Mouse (Mus musculus) embryonic facial prominence, embryonic 10.5 days (tissue): ENCODE data around the gene Zfp366. TPM values are rescaled to one million over a fixed set of nuclear protein-coding genes. Genes with fewer than 3 reads are reported as not detected.

Source experiments
- DNase-seq: peaks from one replicate; pipeline ENCODE4 v3.0.0-alpha.2; 2017; ENCODE audit warnings: low spot score
- H3K27ac ChIP-seq: fragments of 300-500 bp; sonication (generic); replicated peaks from 2 replicates; pipeline ENCODE4 v1.5.1; 2016; ENCODE audit warnings: mild to moderate bottlenecking
- H3K27me3 ChIP-seq: fragments of 300-500 bp; sonication (generic); replicated peaks from 2 replicates; pipeline ENCODE4 v1.6.1; 2016; ENCODE audit warnings: low read depth, mild to moderate bottlenecking; ENCODE audit not compliant: poor library complexity, severe bottlenecking
- H3K36me3 ChIP-seq: fragments of 300-500 bp; sonication (generic); replicated peaks from 2 replicates; pipeline ENCODE4 v1.6.1; 2016; ENCODE audit warnings: mild to moderate bottlenecking, moderate library complexity
- H3K4me1 ChIP-seq: fragments of 300-500 bp; sonication (generic); 2 replicates; pipeline ENCODE4 v1.6.1; 2016
- H3K4me3 ChIP-seq: fragments of 300-500 bp; sonication (generic); 2 replicates; pipeline ENCODE4 v1.5.1; 2016; ENCODE audit warnings: mild to moderate bottlenecking, moderate library complexity
- H3K9me3 ChIP-seq: fragments of 300-500 bp; sonication (generic); 2 replicates; pipeline ENCODE4 v1.6.1; 2016; ENCODE audit warnings: mild to moderate bottlenecking
- WGBS: fragments of 180-500 bp; shearing (Covaris S2); methylation state at CpG from one replicate; pipeline ENCODE4 v1.1.7; 2016; 5-methylcytosine and 5-hydroxymethylcytosine counted together
- polyA plus RNA-seq: library from polyadenylated mRNA; unstranded; fragments of >200 nt; fragmentation: Nextera tagmentation; extraction: Ambion mirVana; gene quantifications from 2 replicates; pipeline ENCODE4 v1.2.1, GENCODE M21; 2016

The Zfp366 gene
- polyA plus RNA-seq, 1 experiment from 2014 or later: 0.56 TPM

GRCm38 (mm10) chr13:99278511-99278910 is 93.9 kb downstream of the Zfp366 start:
- DNase-seq: no peak
- no peaks in the 10 kb centered on the region for H3K36me3 ChIP-seq
- 81% methylated on average over 6 of the region's 6 CpGs for WGBS
- no peak overlapping the region for H3K4me3 ChIP-seq
- H3K27me3 ChIP-seq: no peaks in the 10 kb centered on the region
- no peaks in the 10 kb centered on the region for H3K9me3 ChIP-seq
- 0 out of 2 replicates have a peak, but pooled peaks cover 3% of the 10 kb centered on the region for H3K4me1 ChIP-seq
- no peak overlapping the region for H3K27ac ChIP-seq

GRCm38 (mm10) chr13:99279351-99279750 is 94.7 kb downstream of the Zfp366 start:
- H3K36me3 ChIP-seq: no peaks in the 10 kb centered on the region
- H3K27ac ChIP-seq: no peak overlapping the region
- no peaks in the 10 kb centered on the region for H3K27me3 ChIP-seq
- 0 out of 2 replicates have a peak, but pooled peaks cover 3% of the 10 kb centered on the region for H3K4me1 ChIP-seq
- no peak overlapping the region for H3K4me3 ChIP-seq
- 82% methylated on average over 10 of the region's 10 CpGs for WGBS
- no peak for DNase-seq
- no peaks in the 10 kb centered on the region for H3K9me3 ChIP-seq

DNA sequence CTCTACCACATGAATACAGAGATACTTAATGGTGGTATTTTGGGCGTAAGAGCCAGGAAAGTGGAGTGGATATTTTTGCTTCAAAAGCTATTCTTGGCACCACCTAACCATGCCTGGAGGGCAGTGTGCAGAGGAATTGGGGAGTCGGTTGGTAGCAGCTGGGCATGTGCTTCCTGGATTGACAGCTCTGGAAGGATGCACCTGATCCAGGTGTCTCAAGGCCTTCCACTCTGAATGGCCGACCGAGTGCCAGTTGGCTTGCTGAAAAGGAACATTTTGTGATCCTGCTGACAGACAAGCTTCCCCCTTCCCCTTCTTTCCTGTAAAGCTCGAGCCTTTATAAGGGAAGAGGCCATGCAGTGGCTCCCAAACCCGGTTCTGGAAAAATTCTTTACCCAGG is 98.3 kb downstream of the Zfp366 start:
- no peaks in the 10 kb centered on the region for H3K36me3 ChIP-seq
- 85% methylated on average over 6 of the region's 6 CpGs for WGBS
- H3K27me3 ChIP-seq: no peaks in the 10 kb centered on the region
- H3K9me3 ChIP-seq: no peaks in the 10 kb centered on the region
- H3K27ac ChIP-seq: no peak overlapping the region
- H3K4me3 ChIP-seq: no peak overlapping the region
- no peak for DNase-seq
- peaks cover 10% of the 10 kb centered on the region for H3K4me1 ChIP-seq

DNA sequence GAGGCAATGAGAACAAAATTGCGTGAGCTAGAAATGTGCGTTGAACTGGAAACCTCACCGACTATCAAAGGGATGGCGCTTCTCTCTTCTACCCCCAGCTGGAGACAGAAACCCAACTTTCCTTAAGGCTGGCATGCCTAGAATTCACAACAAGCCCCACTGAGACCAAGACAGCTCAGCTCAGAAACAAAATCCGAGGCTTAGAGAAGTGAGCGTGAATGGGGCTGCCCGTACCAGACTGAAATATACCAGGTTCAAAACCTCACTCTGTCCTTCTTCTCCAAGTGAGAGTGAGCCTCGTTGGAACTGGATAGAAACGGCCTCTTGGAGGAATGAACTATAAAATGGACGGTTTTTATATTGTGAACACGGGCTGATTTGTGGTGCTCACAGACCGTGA is 99.3 kb downstream of the Zfp366 start:
- no peak for DNase-seq
- H3K4me3 ChIP-seq: no peak overlapping the region
- WGBS: 92% methylated on average over 12 of the region's 12 CpGs
- H3K27ac ChIP-seq: no peak overlapping the region
- no peaks in the 10 kb centered on the region for H3K9me3 ChIP-seq
- H3K4me1 ChIP-seq: peaks cover 10% of the 10 kb centered on the region
- no peaks in the 10 kb centered on the region for H3K27me3 ChIP-seq
- no peaks in the 10 kb centered on the region for H3K36me3 ChIP-seq

DNA sequence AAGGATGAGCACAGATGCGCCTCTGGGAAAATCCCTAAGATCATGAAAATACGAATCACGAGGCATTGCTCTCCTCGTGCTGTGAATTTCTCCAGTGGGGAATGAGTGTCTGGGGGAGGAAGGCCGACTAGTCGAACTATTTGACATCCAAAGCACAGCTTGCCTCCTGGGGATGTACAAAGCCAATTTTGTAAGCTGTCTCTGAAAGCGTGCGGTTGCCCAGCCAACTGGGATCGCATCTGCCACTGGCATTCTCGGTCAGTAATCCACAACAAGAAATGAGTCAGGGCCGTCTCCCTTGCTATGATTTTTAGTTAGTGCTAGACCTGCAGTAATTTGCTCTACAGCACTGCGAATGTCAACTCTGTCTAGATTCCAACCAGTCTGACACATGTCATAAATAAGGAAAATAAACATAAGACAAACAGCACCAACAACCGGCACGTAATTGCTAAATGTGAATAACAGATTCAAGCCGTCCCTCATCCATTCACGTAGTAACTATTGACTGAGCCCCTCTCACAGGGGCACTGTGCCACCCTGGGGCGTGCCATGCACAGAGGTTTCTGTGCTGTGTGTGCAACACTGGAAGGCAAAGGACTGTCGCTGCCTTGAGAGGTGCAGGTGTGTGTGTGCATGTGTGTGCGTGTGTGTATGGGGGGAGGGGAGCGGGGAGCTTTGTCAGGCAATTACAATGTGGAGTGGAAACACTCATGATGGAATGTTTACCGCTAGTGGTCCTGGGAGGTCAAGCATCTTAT is 100.0 kb downstream of the Zfp366 start:
- Histone ChIP-seq H3K27ac (no peak overlapping the region), H3K4me1 (peaks cover 7% of the 10 kb centered on the region), H3K4me3 (no peak overlapping the region), H3K9me3 (no peaks in the 10 kb centered on the region), H3K36me3 (no peaks in the 10 kb centered on the region), H3K27me3 (no peaks in the 10 kb centered on the region)
- WGBS: 87% methylated on average over 21 of the region's 21 CpGs
- DNase-seq: no peak

DNA sequence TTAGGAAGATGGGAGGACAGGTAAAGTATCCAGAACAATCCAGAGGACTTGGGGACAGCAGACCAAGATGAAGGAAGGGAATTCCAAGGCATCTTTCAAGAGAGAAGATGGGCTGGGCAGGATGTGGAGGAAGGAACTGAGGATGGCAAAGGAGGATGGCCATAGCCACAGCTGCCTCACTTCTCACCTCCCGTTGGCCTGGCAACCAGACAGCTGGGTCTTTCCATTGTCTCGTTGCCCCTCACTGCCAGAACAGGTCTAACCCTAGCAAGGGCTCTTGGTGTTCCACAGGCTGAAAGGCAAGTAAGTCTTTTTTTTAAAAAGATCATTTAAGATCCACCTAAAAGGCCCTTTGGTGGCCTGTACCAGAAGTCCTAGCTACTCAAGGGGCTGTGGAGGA is 100.6 kb downstream of the Zfp366 start:
- WGBS: 74% methylated on average over 2 of the region's 2 CpGs
- H3K4me3 ChIP-seq: no peak overlapping the region

DNA sequence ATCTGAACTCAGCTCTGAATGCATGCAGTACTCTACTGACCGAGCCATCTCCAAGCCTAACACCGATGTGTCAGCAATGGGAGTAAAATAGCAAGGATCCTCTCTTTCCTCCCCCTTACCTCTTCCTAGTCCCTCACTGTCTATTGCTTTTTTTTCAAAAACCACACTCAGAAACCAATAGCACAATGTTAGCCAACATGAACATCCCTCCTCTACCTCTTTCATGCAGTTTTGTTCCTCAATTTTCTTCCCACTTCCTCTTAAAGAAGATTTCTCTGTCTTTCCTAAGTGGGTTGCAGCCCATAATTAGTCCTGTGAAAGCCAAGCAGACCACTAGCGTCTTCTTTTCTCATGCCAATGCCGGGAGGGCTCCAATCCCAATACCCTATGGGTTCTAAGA is 102.6 kb downstream of the Zfp366 start:
- Histone ChIP-seq H3K9me3 (no peaks in the 10 kb centered on the region), H3K27me3 (no peaks in the 10 kb centered on the region), H3K4me3 (no peak overlapping the region), H3K27ac (no peak overlapping the region), H3K4me1 (peaks cover 7% of the 10 kb centered on the region), H3K36me3 (no peaks in the 10 kb centered on the region)
- 91% methylated on average over 4 of the region's 4 CpGs for WGBS
- no peak for DNase-seq

More for the DNA sequence above, 100.6 kb downstream of the Zfp366 start:
- no peaks in the 10 kb centered on the region for H3K9me3 ChIP-seq
- no peaks in the 10 kb centered on the region for H3K36me3 ChIP-seq
- DNase-seq: no peak
- H3K4me1 ChIP-seq: peaks cover 7% of the 10 kb centered on the region
- no peaks in the 10 kb centered on the region for H3K27me3 ChIP-seq
- no peak overlapping the region for H3K27ac ChIP-seq

DNA sequence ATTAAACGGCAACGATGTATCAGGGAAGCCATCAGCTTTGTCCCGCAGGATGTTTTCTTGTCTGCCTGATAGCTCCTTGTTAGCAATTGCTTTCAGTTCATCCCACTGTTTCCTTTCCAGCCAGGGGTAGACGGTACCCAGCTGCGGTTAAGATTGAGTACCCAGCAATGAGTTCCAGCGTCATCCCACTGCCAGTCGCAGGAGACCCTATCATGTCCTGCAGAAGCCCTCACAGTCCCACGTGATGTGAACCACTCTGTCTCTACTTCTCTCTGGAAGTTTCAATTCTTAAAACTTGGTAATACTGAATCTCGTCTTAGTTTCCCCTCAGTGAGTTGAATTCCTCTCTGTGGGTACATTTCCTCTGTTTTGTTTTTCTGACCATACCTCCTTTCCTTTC is 103.2 kb downstream of the Zfp366 start:
- H3K4me3 ChIP-seq: no peak overlapping the region
- no peak for DNase-seq
- H3K27ac ChIP-seq: no peak overlapping the region
- H3K4me1 ChIP-seq: peaks cover 7% of the 10 kb centered on the region
- H3K27me3 ChIP-seq: no peaks in the 10 kb centered on the region
- WGBS: 90% methylated on average over 9 of the region's 9 CpGs
- no peaks in the 10 kb centered on the region for H3K36me3 ChIP-seq
- no peaks in the 10 kb centered on the region for H3K9me3 ChIP-seq

DNA sequence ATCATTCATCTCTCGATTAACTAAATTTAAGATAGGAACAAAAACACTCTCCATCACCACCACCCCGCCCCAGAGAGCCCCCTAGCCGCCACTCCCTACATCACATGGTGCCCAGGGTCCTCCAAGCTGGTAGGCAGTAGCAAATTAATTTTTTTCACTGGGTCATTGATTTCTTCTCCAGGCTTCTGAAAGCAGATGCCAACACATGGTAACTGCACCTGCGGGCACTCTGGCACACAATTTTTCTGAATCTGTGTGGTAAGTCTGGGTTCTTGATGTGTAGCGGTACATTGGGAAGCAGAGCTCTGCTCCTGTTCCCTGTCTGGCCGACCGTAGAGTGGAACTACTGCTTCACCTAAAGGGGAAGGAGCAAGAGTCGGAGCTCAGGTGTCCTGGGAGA is 106.1 kb downstream of the Zfp366 start:
- Histone ChIP-seq H3K36me3 (no peaks in the 10 kb centered on the region), H3K9me3 (no peaks in the 10 kb centered on the region), H3K4me1 (no peaks in the 10 kb centered on the region), H3K27ac (no peak overlapping the region), H3K27me3 (no peaks in the 10 kb centered on the region), H3K4me3 (no peak overlapping the region)
- no peak for DNase-seq
- WGBS: 89% methylated on average over 8 of the region's 8 CpGs

GRCm38 (mm10) chr13:99294176-99294575 is 109.6 kb downstream of the Zfp366 start:
- H3K4me1 ChIP-seq: 0 out of 2 replicates have a peak, but pooled peaks cover 1% of the 10 kb centered on the region
- 93% methylated on average over 13 of the region's 13 CpGs for WGBS

DNA sequence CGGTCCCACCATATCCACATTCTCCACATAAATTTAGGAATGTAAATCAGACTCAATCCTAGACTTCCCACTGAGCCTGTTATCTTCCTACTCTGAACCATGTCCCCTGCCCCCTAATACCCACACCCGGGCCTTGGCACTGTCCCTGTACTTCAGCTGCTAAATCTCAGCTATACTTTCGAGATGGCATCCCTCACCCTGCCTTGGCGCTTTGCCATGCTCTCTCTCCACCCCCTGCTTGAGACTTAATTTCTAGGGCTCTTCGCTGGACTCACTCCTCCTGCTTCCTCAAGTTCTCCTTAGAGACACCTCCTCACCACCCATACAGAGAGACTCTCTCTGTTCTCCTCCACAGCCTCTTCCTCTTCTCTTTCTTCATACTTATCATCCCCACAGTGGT is 115.3 kb downstream of the Zfp366 start:
- Histone ChIP-seq H3K9me3 (no peaks in the 10 kb centered on the region), H3K4me1 (0 out of 2 replicates have a peak, but pooled peaks cover 6% of the 10 kb centered on the region), H3K27me3 (no peaks in the 10 kb centered on the region), H3K4me3 (no peak overlapping the region), H3K36me3 (no peaks in the 10 kb centered on the region), H3K27ac (no peak overlapping the region)
- DNase-seq: no peak
- WGBS: 87% methylated on average over 5 of the region's 5 CpGs

More at GRCm38 (mm10) chr13:99294176-99294575, 109.6 kb downstream of the Zfp366 start:
- no peak overlapping the region for H3K4me3 ChIP-seq
- H3K9me3 ChIP-seq: no peaks in the 10 kb centered on the region
- H3K27ac ChIP-seq: no peak overlapping the region
- no peaks in the 10 kb centered on the region for H3K36me3 ChIP-seq
- DNase-seq: no peak
- H3K27me3 ChIP-seq: no peaks in the 10 kb centered on the region
